ENCODE assay signal across 8 mouse cellular contexts in the genomic region with DNA sequence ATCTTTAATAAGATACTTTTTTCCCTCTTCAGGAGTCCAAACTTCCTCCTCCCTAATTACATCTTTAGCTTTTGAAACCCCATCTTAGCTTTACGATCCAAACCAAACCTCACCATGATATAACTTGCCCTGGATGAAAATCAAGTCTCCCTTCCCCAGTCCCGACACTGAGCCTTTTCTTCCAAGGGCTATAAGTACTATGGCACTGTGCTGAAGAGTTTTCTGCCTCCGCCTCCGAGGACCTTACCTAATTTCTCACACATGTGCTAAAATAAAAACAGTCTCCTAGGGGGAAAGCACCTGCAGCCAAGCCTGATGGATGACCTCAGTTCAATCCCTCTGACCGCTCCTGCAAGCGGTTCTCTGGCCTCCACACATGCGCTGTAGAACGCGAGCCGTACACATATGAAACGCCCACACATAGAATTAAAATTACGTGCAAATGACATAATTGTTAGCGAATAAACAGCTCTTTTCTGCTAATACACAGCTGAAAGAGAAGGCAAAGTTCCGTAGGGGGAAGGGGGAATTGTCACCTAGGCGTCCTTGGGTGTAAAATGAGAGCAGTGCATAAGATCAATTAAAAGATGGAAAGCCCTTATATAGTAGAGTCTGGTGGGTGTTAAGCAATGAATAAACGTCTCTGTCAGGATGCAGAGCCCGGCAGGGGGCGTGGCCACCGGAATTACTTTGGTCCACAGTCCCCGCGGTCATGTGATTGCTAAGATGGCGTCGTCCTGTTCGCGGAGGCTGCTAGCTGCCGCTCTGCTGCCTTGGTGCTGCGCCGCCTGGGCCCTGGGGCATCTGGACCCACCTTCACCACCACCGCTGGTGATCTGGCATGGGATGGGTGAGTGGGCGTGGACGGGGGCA. TPM values are rescaled to one million over a fixed set of nuclear protein-coding genes. Genes with fewer than 3 reads are reported as not detected.
DNase-seq lines count a peak whose midpoint lies in the region; ATAC-seq and TF ChIP-seq lines count a peak whose summit lies in the region.

TSS of gene Ppt1 (plus strand) at position 713 of the 873 bp plus-strand sequence.

- TF ChIP-seq EP300 in lung, postnatal 0 days (IDR thresholded peaks at IDR 0.05) = no peak

- peak within 1 kb of the TSS; percentile 63 for H3K9ac ChIP-seq in lung, postnatal 0 days (replicated peaks; ENCODE audit: low read depth)

- peak within 1 kb of the TSS; percentile 78 for H3K4me3 ChIP-seq in hindbrain, embryonic 10.5 days
- H3K4me3 ChIP-seq in lung, postnatal 0 days (ENCODE audit: low read depth, low read length) = peak within 1 kb of the TSS; percentile 72

- peak; percentile 76 for DNase-seq in MEL-GATA-1-ER (ENCODE audit: extremely low read depth, low read depth)
- DNase-seq in cerebellum, adult 8-10 months = peak; percentile 84
- DNase-seq in hindbrain, embryonic 10.5 days (ENCODE audit: low spot score) = peak; percentile 89
- peak; percentile 96 for DNase-seq in layer of hippocampus, adult 9-11 months
- DNase-seq in lung, postnatal 0 days (ENCODE audit: low spot score) = peak; percentile 86
- peak; percentile 68 for DNase-seq in ovary, postnatal 14 days (ENCODE audit: low spot score)
- peak; percentile 94 for DNase-seq in thymus, postnatal 14 days

- peak; percentile 46 for TF ChIP-seq CTCF in lung, postnatal 0 days (IDR thresholded peaks at IDR 0.05)

- H3K36me3 ChIP-seq in hindbrain, embryonic 10.5 days = peaks cover 8% of the 10 kb centered on the region
- H3K36me3 ChIP-seq in lung, postnatal 0 days (ENCODE audit: insufficient read depth, low read length) = no peaks in the 10 kb centered on the region

- H3K9me3 ChIP-seq in hindbrain, embryonic 10.5 days = no peaks in the 10 kb centered on the region
- no peaks in the 10 kb centered on the region for H3K9me3 ChIP-seq in lung, postnatal 0 days (ENCODE audit: low read length)

- peak within 1 kb of the TSS; percentile 82 for H3K4me2 ChIP-seq in lung, postnatal 0 days (replicated peaks; ENCODE audit: low read depth, low read length)

- ATAC-seq in frontal cortex, adult (ENCODE audit: low TSS enrichment) = peak; percentile 90
- peak; percentile 90 for ATAC-seq in lung, postnatal 0 days

- WGBS in hindbrain, embryonic 10.5 days = 6% methylated on average over 31 of the region's 31 CpGs
- WGBS in lung, postnatal 0 days = 4% methylated on average over 30 of the region's 31 CpGs

- no peaks in the 10 kb centered on the region for H3K27me3 ChIP-seq in hindbrain, embryonic 10.5 days (ENCODE audit: insufficient read depth, poor library complexity, severe bottlenecking)
- H3K27me3 ChIP-seq in lung, postnatal 0 days (replicated peaks; ENCODE audit: insufficient read depth, low read length) = no peaks in the 10 kb centered on the region

- peak within 1 kb of the TSS; percentile 90 for H3K27ac ChIP-seq in hindbrain, embryonic 10.5 days
- no peak within 1 kb of the TSS for H3K27ac ChIP-seq in lung, postnatal 0 days (ENCODE audit: low read length)

- peaks cover 45% of the 10 kb centered on the region for H3K4me1 ChIP-seq in hindbrain, embryonic 10.5 days (replicated peaks)
- no peaks in the 10 kb centered on the region for H3K4me1 ChIP-seq in lung, postnatal 0 days (ENCODE audit: insufficient read depth, low read depth, low read length)

RNA-seq across cellular contexts. Expression of gene Ppt1, which starts in this region (rescaled TPM):
- 62.4 and 63.4 TPM in 2 replicates for polyA plus RNA-seq in hindbrain, embryonic 10.5 days (2016; fragmentation: Nextera tagmentation; extraction: Ambion mirVana)
- polyA plus RNA-seq in lung, postnatal 0 days (2015; fragmentation: Nextera tagmentation; extraction: Ambion mirVana) = 39.0 and 39.1 TPM in 2 replicates
